Mouse (Mus musculus): Measurements from ENCODE around the gene Ngrn. TPM values are rescaled to one million over a fixed set of nuclear protein-coding genes. Genes with fewer than 3 reads are reported as not detected.

Ngrn gene
- total and polyA plus RNA-seq, 3 experiments: 40.6 to 76.2 (median 41.9) TPM

DNA sequence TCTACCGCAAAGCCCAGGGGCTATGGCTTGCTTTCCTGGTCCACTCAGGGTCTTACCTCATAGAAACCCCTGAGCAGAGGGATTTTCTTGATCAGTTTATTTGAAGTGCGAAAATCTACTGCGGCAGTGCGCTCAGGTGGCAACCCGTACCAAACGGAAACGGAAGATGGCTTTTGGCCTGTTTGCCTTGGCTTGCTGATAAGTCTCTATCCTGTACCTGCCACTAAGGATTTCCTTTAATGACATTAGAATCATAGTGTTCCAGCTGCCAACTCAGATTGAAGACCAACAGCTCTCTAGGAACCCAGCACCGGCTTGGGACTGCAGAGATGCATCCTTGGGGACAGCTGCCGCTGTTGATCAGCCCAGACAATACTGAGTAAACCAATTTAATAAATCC, 27.2 kb upstream of the Ngrn start:
- TF ChIP-seq CTCF (IDR thresholded peaks at IDR 0.05; ENCODE audit: low read depth, low read length) (no peak), GATA2 (IDR thresholded peaks at IDR 0.05; ENCODE audit: borderline replicate concordance, low read depth, low read length) (no peak)
- no peaks in the 10 kb centered on the region for H3K27me3 ChIP-seq (ENCODE audit: insufficient read depth, low read length)
- peaks cover 55% of the 10 kb centered on the region for H3K36me3 ChIP-seq (replicated peaks)
- DNase-seq (ENCODE audit: low spot score): no peak
- ATAC-seq (ENCODE audit: extremely low read depth, insufficient number of reproducible peaks, low FRiP score, poor library complexity, severe bottlenecking): no peak
- peaks cover 42% of the 10 kb centered on the region for H3K4me1 ChIP-seq (ENCODE audit: insufficient read depth, low read depth, low read length)
- H3K9me3 ChIP-seq (replicated peaks): no peaks in the 10 kb centered on the region
- H3K4me3 ChIP-seq (ENCODE audit: low read depth, low read length): peak overlapping the region; percentile 83

DNA sequence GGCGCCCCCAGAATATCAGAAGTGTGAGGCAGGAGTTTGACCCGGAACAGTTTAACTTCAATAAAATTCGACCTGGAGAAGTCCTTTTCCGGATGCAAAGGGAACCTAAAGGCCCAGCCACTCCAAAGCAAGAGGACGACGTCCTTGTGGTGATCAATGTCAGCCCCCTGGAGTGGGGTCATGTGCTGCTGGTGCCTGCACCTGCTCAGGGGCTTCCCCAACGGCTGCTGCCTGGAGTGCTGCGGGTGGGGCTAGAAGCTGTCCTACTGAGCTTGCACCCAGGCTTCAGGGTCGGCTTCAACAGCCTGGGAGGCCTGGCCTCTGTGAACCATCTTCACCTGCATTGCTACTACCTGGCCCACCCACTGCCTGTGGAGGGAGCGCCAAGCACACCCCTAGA, 22.5 kb upstream of the Ngrn start:
- H3K4me1 ChIP-seq (ENCODE audit: insufficient read depth, low read depth, low read length): peaks cover 18% of the 10 kb centered on the region
- ATAC-seq (ENCODE audit: extremely low read depth, insufficient number of reproducible peaks, low FRiP score, poor library complexity, severe bottlenecking): no peak
- no peaks in the 10 kb centered on the region for H3K9me3 ChIP-seq (replicated peaks)
- H3K4me3 ChIP-seq (ENCODE audit: low read depth, low read length): no peak overlapping the region
- TF ChIP-seq TAL1 (conservative IDR thresholded peaks at IDR 0.05; ENCODE audit: low read depth, low read length): no peak
- no peak for TF ChIP-seq POLR2AphosphoS5 (IDR thresholded peaks at IDR 0.05; ENCODE audit: insufficient replicate concordance, low read depth, low read length)
- TF ChIP-seq GATA2 (IDR thresholded peaks at IDR 0.05; ENCODE audit: borderline replicate concordance, low read depth, low read length): no peak
- no peak for TF ChIP-seq CTCF (IDR thresholded peaks at IDR 0.05; ENCODE audit: low read depth, low read length)
- no peak for TF ChIP-seq GATA1 (IDR thresholded peaks at IDR 0.05; ENCODE audit: borderline replicate concordance, low read length)
- H3K27me3 ChIP-seq (ENCODE audit: insufficient read depth, low read length): no peaks in the 10 kb centered on the region
- H3K36me3 ChIP-seq (replicated peaks): peaks cover 71% of the 10 kb centered on the region
- DNase-seq (ENCODE audit: low spot score): no peak

GRCm38 (mm10) chr7:80241661-80242060, 19.4 kb upstream of the Ngrn start:
- no peak for ATAC-seq (ENCODE audit: extremely low read depth, insufficient number of reproducible peaks, low FRiP score, poor library complexity, severe bottlenecking)
- peaks cover 4% of the 10 kb centered on the region for H3K9me3 ChIP-seq (replicated peaks)
- H3K4me1 ChIP-seq (ENCODE audit: insufficient read depth, low read depth, low read length): peaks cover 5% of the 10 kb centered on the region; the same call in 1 of the 2 replicates
- peaks cover 53% of the 10 kb centered on the region for H3K36me3 ChIP-seq (replicated peaks)
- TF ChIP-seq GATA2 (IDR thresholded peaks at IDR 0.05; ENCODE audit: borderline replicate concordance, low read depth, low read length) (no peak), TAL1 (conservative IDR thresholded peaks at IDR 0.05; ENCODE audit: low read depth, low read length) (no peak), CTCF (IDR thresholded peaks at IDR 0.05; ENCODE audit: low read depth, low read length) (no peak), GATA1 (IDR thresholded peaks at IDR 0.05; ENCODE audit: borderline replicate concordance, low read length) (no peak), POLR2AphosphoS5 (IDR thresholded peaks at IDR 0.05; ENCODE audit: insufficient replicate concordance, low read depth, low read length) (no peak)
- no peak for DNase-seq (ENCODE audit: low spot score)
- no peak overlapping the region for H3K4me3 ChIP-seq (ENCODE audit: low read depth, low read length)
- H3K27me3 ChIP-seq (ENCODE audit: insufficient read depth, low read length): no peaks in the 10 kb centered on the region

GRCm38 (mm10) chr7:80244851-80245250, 16.2 kb upstream of the Ngrn start:
- DNase-seq (ENCODE audit: low spot score) (no peak), ATAC-seq (ENCODE audit: extremely low read depth, insufficient number of reproducible peaks, low FRiP score, poor library complexity, severe bottlenecking) (no peak)
- no peak for TF ChIP-seq CTCF (IDR thresholded peaks at IDR 0.05; ENCODE audit: low read depth, low read length)
- no peak for TF ChIP-seq TAL1 (conservative IDR thresholded peaks at IDR 0.05; ENCODE audit: low read depth, low read length)
- TF ChIP-seq POLR2AphosphoS5 (IDR thresholded peaks at IDR 0.05; ENCODE audit: insufficient replicate concordance, low read depth, low read length): no peak
- TF ChIP-seq GATA1 (IDR thresholded peaks at IDR 0.05; ENCODE audit: borderline replicate concordance, low read length): no peak
- no peak for TF ChIP-seq GATA2 (IDR thresholded peaks at IDR 0.05; ENCODE audit: borderline replicate concordance, low read depth, low read length)
- Histone ChIP-seq H3K9me3 (replicated peaks) (peaks cover 4% of the 10 kb centered on the region), H3K36me3 (replicated peaks) (peaks cover 26% of the 10 kb centered on the region), H3K4me1 (ENCODE audit: insufficient read depth, low read depth, low read length) (peaks cover 8% of the 10 kb centered on the region), H3K27me3 (ENCODE audit: insufficient read depth, low read length) (no peaks in the 10 kb centered on the region; the same call in 1 of the 2 replicates), H3K4me3 (ENCODE audit: low read depth, low read length) (no peak overlapping the region)

GRCm38 (mm10) chr7:80246148-80246721, 14.8 kb upstream of the Ngrn start, which contains the start of gene Ttll13:
Gene Ttll13, plus strand, starts transcription at chr7:80246376.
- H3K9me3 ChIP-seq (replicated peaks): peaks cover 4% of the 10 kb centered on the region
- ATAC-seq (ENCODE audit: extremely low read depth, insufficient number of reproducible peaks, low FRiP score, poor library complexity, severe bottlenecking) (peak; percentile 98), DNase-seq (ENCODE audit: low spot score) (peak; percentile 84)
- peaks cover 16% of the 10 kb centered on the region for H3K4me1 ChIP-seq (ENCODE audit: insufficient read depth, low read depth, low read length)
- peak within 1 kb of the TSS; percentile 78 for H3K4me3 ChIP-seq (ENCODE audit: low read depth, low read length)
- H3K36me3 ChIP-seq (replicated peaks): peaks cover 13% of the 10 kb centered on the region
- TF ChIP-seq CTCF (IDR thresholded peaks at IDR 0.05; ENCODE audit: low read depth, low read length) (no peak), GATA2 (IDR thresholded peaks at IDR 0.05; ENCODE audit: borderline replicate concordance, low read depth, low read length) (no peak), GATA1 (IDR thresholded peaks at IDR 0.05; ENCODE audit: borderline replicate concordance, low read length) (no peak), POLR2AphosphoS5 (IDR thresholded peaks at IDR 0.05; ENCODE audit: insufficient replicate concordance, low read depth, low read length) (no peak), TAL1 (conservative IDR thresholded peaks at IDR 0.05; ENCODE audit: low read depth, low read length) (no peak)
- no peaks in the 10 kb centered on the region; the same call in 1 of the 2 replicates for H3K27me3 ChIP-seq (ENCODE audit: insufficient read depth, low read length)

DNA sequence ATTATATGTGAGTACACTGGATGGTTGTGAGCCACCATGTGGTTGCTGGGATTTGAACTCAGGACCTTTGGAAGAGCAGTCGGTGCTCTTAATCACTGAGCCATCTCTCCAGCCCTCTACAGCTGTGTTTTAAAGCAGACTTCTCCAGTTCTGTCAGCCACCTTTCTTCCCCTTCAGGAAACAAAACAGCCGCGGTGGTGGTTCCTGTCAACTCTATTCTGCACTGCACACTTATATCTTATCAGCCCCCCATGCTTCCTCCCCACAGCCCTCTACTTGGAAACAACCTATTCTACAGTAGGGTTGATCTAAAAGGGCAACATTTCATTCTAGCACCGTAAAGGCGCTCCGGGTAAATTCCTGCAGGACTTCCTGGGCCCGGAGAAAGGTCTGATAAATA, 14.2 kb upstream of the Ngrn start:
- no peak overlapping the region; the same call in 1 of the 2 replicates for H3K4me3 ChIP-seq (ENCODE audit: low read depth, low read length)
- TF ChIP-seq GATA2 (IDR thresholded peaks at IDR 0.05; ENCODE audit: borderline replicate concordance, low read depth, low read length) (no peak), CTCF (IDR thresholded peaks at IDR 0.05; ENCODE audit: low read depth, low read length) (no peak), POLR2AphosphoS5 (IDR thresholded peaks at IDR 0.05; ENCODE audit: insufficient replicate concordance, low read depth, low read length) (no peak), TAL1 (conservative IDR thresholded peaks at IDR 0.05; ENCODE audit: low read depth, low read length) (no peak), GATA1 (IDR thresholded peaks at IDR 0.05; ENCODE audit: borderline replicate concordance, low read length) (no peak)
- DNase-seq (ENCODE audit: low spot score): no peak
- H3K36me3 ChIP-seq (replicated peaks): peaks cover 7% of the 10 kb centered on the region
- no peaks in the 10 kb centered on the region; the same call in 1 of the 2 replicates for H3K27me3 ChIP-seq (ENCODE audit: insufficient read depth, low read length)
- no peak for ATAC-seq (ENCODE audit: extremely low read depth, insufficient number of reproducible peaks, low FRiP score, poor library complexity, severe bottlenecking)
- H3K4me1 ChIP-seq (ENCODE audit: insufficient read depth, low read depth, low read length): peaks cover 18% of the 10 kb centered on the region
- peaks cover 4% of the 10 kb centered on the region for H3K9me3 ChIP-seq (replicated peaks)

Measured in G1E (cell line).